Mouse (Mus musculus): ENCODE data around the gene Ranbp17.

DNA sequence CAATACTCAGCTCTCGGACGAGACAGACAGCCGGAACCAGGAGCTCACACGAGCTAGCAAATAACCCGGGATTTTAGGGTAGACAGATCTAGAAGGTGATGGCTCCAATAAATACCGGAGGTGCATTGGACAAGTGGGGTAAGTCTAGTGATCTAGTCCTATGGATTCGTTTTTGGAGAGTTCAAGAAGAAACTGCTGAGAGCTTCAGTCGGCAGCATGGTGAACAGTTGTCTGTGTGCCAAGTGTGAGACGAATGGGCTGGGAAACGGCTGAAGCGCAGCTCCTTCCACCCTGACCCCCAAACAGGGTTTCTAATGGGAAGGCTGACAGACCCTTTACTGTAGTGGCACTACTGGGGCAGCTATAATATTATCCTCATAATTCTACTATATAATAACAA is 214.2 kb downstream of the Ranbp17 start:
- TF ChIP-seq CTCF (IDR thresholded peaks at IDR 0.05; ENCODE audit: low read depth, low read length) (no peak), POLR2A (IDR thresholded peaks at IDR 0.05; ENCODE audit: borderline replicate concordance, low read depth, low read length) (no peak)
